Mouse (Mus musculus) layer of hippocampus, postnatal 25 days (tissue): Measurements from ENCODE around the gene Nr1h3. TPM values are rescaled to one million over a fixed set of nuclear protein-coding genes. Genes with fewer than 3 reads are reported as not detected.

Experiments used
- DNase-seq, 2 experiments: peaks; one replicate each; pipeline ENCODE4 v3.0.0; 2022; ENCODE audit warnings: mixed read lengths in 2 of 2, low spot score in 1 of 2; ENCODE audit errors: extremely low spot score in 1 of 2
- total RNA-seq, 2 experiments: library from RNA; stranded (reverse); gene quantifications; 2 replicates each; pipeline ENCODE4 v1.2.3; 2021

Gene Nr1h3
- total RNA-seq, 2 experiments from 2014 or later, result 3.9 to 5.4 TPM

- DNase-seq, result no peak
Measured at GRCm38 (mm10) chr2:91187431-91187830, 15.2 kb downstream of the Nr1h3 start.

GRCm38 (mm10) chr2:91186208-91186607 is 16.4 kb downstream of the Nr1h3 start:
- DNase-seq, result no peak

- no peak for DNase-seq
Measured at GRCm38 (mm10) chr2:91183711-91184405, 18.8 kb downstream of the Nr1h3 start, which contains the start of gene Madd. Gene Madd, minus strand, starts transcription at chr2:91183837.

GRCm38 (mm10) chr2:91183148-91183513 is 19.5 kb downstream of the Nr1h3 start:
- peak; percentile 88 to 89 for DNase-seq

GRCm38 (mm10) chr2:91182405-91183147 is 20.1 kb downstream of the Nr1h3 start:
- DNase-seq, result peak; percentile 73 to 81

- DNase-seq, result no peak
Measured at GRCm38 (mm10) chr2:91182016-91182404, 20.6 kb downstream of the Nr1h3 start.

- no peak for DNase-seq
Measured at GRCm38 (mm10) chr2:91180706-91181105, 21.9 kb downstream of the Nr1h3 start.

- DNase-seq, result no peak
Measured at GRCm38 (mm10) chr2:91179825-91180224, 22.8 kb downstream of the Nr1h3 start.

- no peak for DNase-seq
Measured at GRCm38 (mm10) chr2:91176234-91176633, 26.4 kb downstream of the Nr1h3 start.

- DNase-seq, result no peak
Measured at GRCm38 (mm10) chr2:91175490-91175889, 27.1 kb downstream of the Nr1h3 start.

- DNase-seq, result no peak
Measured at GRCm38 (mm10) chr2:91169587-91170322, 32.9 kb downstream of the Nr1h3 start.

GRCm38 (mm10) chr2:91167629-91168028 is 35.0 kb downstream of the Nr1h3 start:
- DNase-seq, result no peak

- no peak for DNase-seq
Measured at GRCm38 (mm10) chr2:91164991-91165390, 37.6 kb downstream of the Nr1h3 start.

- DNase-seq, result no peak
Measured at GRCm38 (mm10) chr2:91163532-91163931, 39.1 kb downstream of the Nr1h3 start.

GRCm38 (mm10) chr2:91162952-91163351 is 39.7 kb downstream of the Nr1h3 start:
- no peak for DNase-seq

- no peak for DNase-seq
Measured at GRCm38 (mm10) chr2:91160591-91160990, 42.0 kb downstream of the Nr1h3 start.

- DNase-seq, result no peak
Measured at GRCm38 (mm10) chr2:91157002-91157752, 45.5 kb downstream of the Nr1h3 start.

- no peak for DNase-seq
Measured at GRCm38 (mm10) chr2:91154091-91154490, 48.5 kb downstream of the Nr1h3 start.

GRCm38 (mm10) chr2:91152885-91153377 is 49.7 kb downstream of the Nr1h3 start:
- no peak for DNase-seq

GRCm38 (mm10) chr2:91151331-91151730 is 51.3 kb downstream of the Nr1h3 start:
- DNase-seq, result no peak
